Mouse (Mus musculus) stomach, embryonic 16.5 days (tissue): ENCODE data around the gene Arl16. TPM values are rescaled to one million over a fixed set of nuclear protein-coding genes. Genes with fewer than 3 reads are reported as not detected.

Experiments
- ATAC-seq: fragments of 200-750 bp; cut with Nextera tagmentation; 2 replicates; pipeline ENCODE4 v1.8.0; 2017; ENCODE audit warnings: moderate number of reproducible peaks, moderate TSS enrichment; ENCODE audit not compliant: insufficient read depth, low FRiP score
- H3K27ac ChIP-seq: fragments of 300-500 bp; sonication (generic); 2 replicates; pipeline ENCODE4 v1.5.1; 2014; ENCODE audit warnings: low read length
- H3K27me3 ChIP-seq: fragments of 300-500 bp; sonication (generic); 2 replicates; pipeline ENCODE4 v1.6.1; 2014; ENCODE audit warnings: low read length, control low read depth, mixed read lengths; ENCODE audit not compliant: control insufficient read depth, insufficient read depth
- H3K36me3 ChIP-seq: fragments of 300-500 bp; sonication (generic); 2 replicates; pipeline ENCODE4 v1.6.1; 2014; ENCODE audit warnings: low read length; ENCODE audit not compliant: control insufficient read depth, insufficient read depth
- H3K4me1 ChIP-seq: fragments of 300-500 bp; sonication (generic); 2 replicates; pipeline ENCODE4 v1.6.1; 2014; ENCODE audit warnings: low read length, control low read depth, mixed read lengths; ENCODE audit not compliant: control insufficient read depth, insufficient read depth
- H3K4me2 ChIP-seq: fragments of 300-500 bp; sonication (generic); 2 replicates; pipeline ENCODE4 v1.6.1; 2014; ENCODE audit warnings: low read depth, low read length, mixed read lengths
- H3K4me3 ChIP-seq: fragments of 300-500 bp; sonication (generic); replicated peaks from 2 replicates; pipeline ENCODE4 v1.5.1; 2014; ENCODE audit warnings: mild to moderate bottlenecking, low read length
- H3K9ac ChIP-seq: fragments of 300-500 bp; sonication (generic); 2 replicates; pipeline ENCODE4 v1.6.1; 2014; ENCODE audit warnings: low read length
- H3K9me3 ChIP-seq: fragments of 300-500 bp; sonication (generic); replicated peaks from 2 replicates; pipeline ENCODE4 v1.6.1; 2016; ENCODE audit warnings: low read length, control low read depth; ENCODE audit not compliant: control insufficient read depth
- WGBS: fragments of 180-500 bp; shearing (Covaris S2); extraction: QIAGEN DNeasy Blood & Tissue Kit; methylation state at CpG from one replicate; pipeline ENCODE4 v1.1.7; 2014; 5-methylcytosine and 5-hydroxymethylcytosine counted together
- polyA plus RNA-seq: library from polyadenylated mRNA; unstranded; fragments of >200 nt; fragmentation: Nextera tagmentation; extraction: Ambion mirVana; gene quantifications from 2 replicates; pipeline ENCODE4 v1.2.1, GENCODE M21; 2015

The Arl16 gene
- polyA plus RNA-seq, 1 experiment from 2014 or later, result 35.6 TPM

GRCm38 (mm10) chr11:120445475-120445874 is 21.9 kb downstream of the Arl16 start:
- ATAC-seq, result no peak
- WGBS, result 49% methylated on average over 3 of the region's 3 CpGs

GRCm38 (mm10) chr11:120444106-120444505 is 23.3 kb downstream of the Arl16 start:
- Histone ChIP-seq H3K36me3 (no peaks in the 10 kb centered on the region), H3K9me3 (no peaks in the 10 kb centered on the region)
- WGBS, result 74% methylated on average over 6 of the region's 6 CpGs

More at GRCm38 (mm10) chr11:120445475-120445874, 21.9 kb downstream of the Arl16 start:
- no peaks in the 10 kb centered on the region for H3K4me1 ChIP-seq
- no peak overlapping the region for H3K4me3 ChIP-seq
- H3K27me3 ChIP-seq, result no peaks in the 10 kb centered on the region
- no peaks in the 10 kb centered on the region for H3K9me3 ChIP-seq
- H3K27ac ChIP-seq, result no peak overlapping the region
- no peak overlapping the region for H3K4me2 ChIP-seq
- H3K9ac ChIP-seq, result no peak overlapping the region
- H3K36me3 ChIP-seq, result no peaks in the 10 kb centered on the region

GRCm38 (mm10) chr11:120442765-120443280 is 24.6 kb downstream of the Arl16 start:
- Histone ChIP-seq H3K9ac (no peak overlapping the region), H3K9me3 (no peaks in the 10 kb centered on the region), H3K27ac (no peak overlapping the region), H3K4me1 (no peaks in the 10 kb centered on the region), H3K36me3 (no peaks in the 10 kb centered on the region), H3K4me3 (no peak overlapping the region), H3K27me3 (no peaks in the 10 kb centered on the region), H3K4me2 (no peak overlapping the region)
- ATAC-seq, result no peak
- 84% methylated on average over 3 of the region's 3 CpGs for WGBS

More at GRCm38 (mm10) chr11:120444106-120444505, 23.3 kb downstream of the Arl16 start:
- Histone ChIP-seq H3K4me3 (no peak overlapping the region), H3K4me1 (no peaks in the 10 kb centered on the region), H3K27ac (no peak overlapping the region), H3K9ac (no peak overlapping the region), H3K4me2 (no peak overlapping the region), H3K27me3 (no peaks in the 10 kb centered on the region)
- no peak for ATAC-seq

- no peak within 1 kb of the TSS for H3K9ac ChIP-seq
- no peaks in the 10 kb centered on the region for H3K4me1 ChIP-seq
- no peak within 1 kb of the TSS for H3K4me2 ChIP-seq
- no peak for ATAC-seq
- no peaks in the 10 kb centered on the region for H3K27me3 ChIP-seq
- no peak within 1 kb of the TSS for H3K4me3 ChIP-seq
- no peak within 1 kb of the TSS for H3K27ac ChIP-seq
- no peaks in the 10 kb centered on the region for H3K36me3 ChIP-seq
- 87% methylated on average over 3 of the region's 3 CpGs for WGBS
- H3K9me3 ChIP-seq, result no peaks in the 10 kb centered on the region
Observed at GRCm38 (mm10) chr11:120442344-120442743, 25.1 kb downstream of the Arl16 start, which contains the start of gene Tspan10. TSS of gene Tspan10 (plus strand) at chr11:120442644.

GRCm38 (mm10) chr11:120437857-120438385 is 29.5 kb downstream of the Arl16 start:
- Histone ChIP-seq H3K4me2 (peak overlapping the region; percentile 57), H3K9ac (peak overlapping the region; percentile 94), H3K9me3 (no peaks in the 10 kb centered on the region), H3K27me3 (no peaks in the 10 kb centered on the region), H3K4me3 (peak overlapping the region; percentile 90), H3K36me3 (0 out of 2 replicates have a peak, but pooled peaks cover 3% of the 10 kb centered on the region), H3K4me1 (peaks cover 10% of the 10 kb centered on the region), H3K27ac (0 out of 2 replicates have a peak overlapping the region, but pooled peaks have one; percentile 21)
- 23% methylated on average over 12 of the region's 12 CpGs for WGBS
- no peak for ATAC-seq

GRCm38 (mm10) chr11:120437152-120437856 is 30.1 kb downstream of the Arl16 start, which contains the start of gene Nploc4:
TSS of gene Nploc4 (minus strand) at chr11:120437708.
- peak within 1 kb of the TSS; percentile 90 for H3K4me3 ChIP-seq
- no peaks in the 10 kb centered on the region for H3K9me3 ChIP-seq
- peak within 1 kb of the TSS; percentile 60; the same call in 1 of the 2 replicates for H3K27ac ChIP-seq
- H3K9ac ChIP-seq, result peak within 1 kb of the TSS; percentile 94
- under 1% methylated on average over 77 of the region's 77 CpGs for WGBS
- no peaks in the 10 kb centered on the region for H3K27me3 ChIP-seq
- peak; percentile 92 for ATAC-seq
- 0 out of 2 replicates have a peak, but pooled peaks cover 3% of the 10 kb centered on the region for H3K36me3 ChIP-seq
- H3K4me1 ChIP-seq, result peaks cover 10% of the 10 kb centered on the region
- peak within 1 kb of the TSS; percentile 94 for H3K4me2 ChIP-seq

- peaks cover 13% of the 10 kb centered on the region; the same call in 1 of the 2 replicates for H3K36me3 ChIP-seq
Observed at GRCm38 (mm10) chr11:120426727-120427126, 40.7 kb downstream of the Arl16 start.

GRCm38 (mm10) chr11:120423569-120424295 is 43.7 kb downstream of the Arl16 start:
- H3K36me3 ChIP-seq, result peaks cover 18% of the 10 kb centered on the region

More at GRCm38 (mm10) chr11:120426727-120427126, 40.7 kb downstream of the Arl16 start:
- peaks cover 9% of the 10 kb centered on the region for H3K4me1 ChIP-seq
- WGBS, result 90% methylated on average over 3 of the region's 3 CpGs
- no peaks in the 10 kb centered on the region for H3K27me3 ChIP-seq
- H3K4me2 ChIP-seq, result no peak overlapping the region
- ATAC-seq, result no peak
- H3K9ac ChIP-seq, result no peak overlapping the region
- H3K9me3 ChIP-seq, result no peaks in the 10 kb centered on the region
- H3K4me3 ChIP-seq, result no peak overlapping the region
- no peak overlapping the region for H3K27ac ChIP-seq

More at GRCm38 (mm10) chr11:120423569-120424295, 43.7 kb downstream of the Arl16 start:
- Histone ChIP-seq H3K4me3 (no peak overlapping the region), H3K27ac (peak overlapping the region; percentile 33; the same call in 1 of the 2 replicates), H3K4me2 (no peak overlapping the region), H3K4me1 (peaks cover 9% of the 10 kb centered on the region), H3K27me3 (no peaks in the 10 kb centered on the region), H3K9me3 (no peaks in the 10 kb centered on the region), H3K9ac (no peak overlapping the region)
- peak; percentile 55; the same call in 1 of the 2 replicates for ATAC-seq
- WGBS, result 59% methylated on average over 9 of the region's 9 CpGs
